Mouse (Mus musculus) E14TG2a.4 (cell line): ENCODE data around the gene Elovl1.

ENCODE experiments used
- CTCF ChIP-seq: conservative IDR thresholded peaks from 2 replicates; pipeline ENCODE4 v1.5.1; 2014; ENCODE audit warnings: low read length
- NANOG ChIP-seq: IDR thresholded peaks from 2 replicates; pipeline ENCODE4 v1.6.1; 2014; ENCODE audit warnings: borderline replicate concordance, low read length, mixed read lengths
- POU5F1 ChIP-seq: IDR thresholded peaks from 2 replicates; pipeline ENCODE4 v1.6.1; 2014; ENCODE audit warnings: low read length, borderline replicate concordance

DNA sequence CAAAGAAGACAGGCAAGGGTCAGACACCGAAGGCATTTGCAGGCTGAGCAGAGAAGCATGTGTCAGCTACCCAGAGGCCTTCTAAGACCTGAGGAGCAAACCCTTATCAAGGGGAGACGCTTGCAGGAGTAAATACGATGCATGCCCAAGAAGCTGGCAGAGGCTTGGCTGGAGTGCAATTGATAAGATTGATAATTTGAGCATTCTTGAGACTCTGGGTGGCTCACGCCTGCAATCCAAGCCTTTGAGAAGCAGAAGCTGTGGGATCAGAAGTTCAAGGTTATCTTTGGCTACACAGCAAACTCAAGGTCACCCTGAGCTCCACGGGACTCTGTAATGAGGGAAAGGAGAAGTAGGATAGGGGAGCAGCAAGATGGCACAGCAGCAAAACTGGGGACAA is 26.0 kb upstream of the Elovl1 start:
- TF ChIP-seq CTCF (no peak), POU5F1 (no peak), NANOG (no peak)
